Mouse (Mus musculus) lung, adult 2 months (tissue): ENCODE results near the gene Lrrc41.

Experiments
- CTCF ChIP-seq: fragments of 200-500 bp; IDR thresholded peaks from 2 replicates; pipeline ENCODE4 v1.5.1; 2011; ENCODE audit warnings: mild to moderate bottlenecking, low read length, control low read depth; ENCODE audit not compliant: insufficient read depth
- POLR2A ChIP-seq: fragments of 200-500 bp; IDR thresholded peaks from 2 replicates; pipeline ENCODE4 v1.6.1; 2011; ENCODE audit warnings: low read depth, mild to moderate bottlenecking, control low read depth, low read length, borderline replicate concordance; ENCODE audit errors: extremely low read depth

DNA sequence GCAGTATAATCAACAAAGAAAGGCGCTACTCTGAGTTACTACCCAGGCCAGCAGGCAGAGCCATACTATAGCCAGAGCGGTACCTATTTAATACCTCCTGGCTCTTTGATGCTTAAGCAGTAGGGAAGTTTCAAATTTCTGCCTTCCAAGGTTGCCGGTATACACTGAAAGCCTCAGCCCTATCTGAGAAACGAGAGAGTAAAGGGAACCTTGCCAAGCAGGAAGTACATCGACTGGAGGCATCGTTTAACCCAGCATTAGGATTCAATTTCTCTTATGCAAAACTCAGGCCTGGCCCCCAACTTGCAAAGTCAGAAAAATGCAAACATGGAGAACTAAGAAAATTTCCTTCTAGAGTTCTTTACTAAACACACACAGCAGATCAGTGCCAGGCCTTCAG, 5.0 kb upstream of the Lrrc41 start:
- TF ChIP-seq POLR2A, result no peak
- no peak for TF ChIP-seq CTCF
